Mouse (Mus musculus): ENCODE measurements around the gene Il12a. TPM values are rescaled to one million over a fixed set of nuclear protein-coding genes. Genes with fewer than 3 reads are reported as not detected.

Il12a gene
- 0.18 TPM in 1 of 2 replicates, not detected in the other for polyA plus RNA-seq (2012; rRNA removed)

GRCm38 (mm10) chr3:68690344-68690743, at the start of gene Il12a:
Gene Il12a (plus strand): TSS chr3:68690644.

Other genes with a start within 250 kb of the Il12a start
- 37.7 and 73.3 TPM in 2 replicates for gene 1110032F04Rik, start 178.9 kb downstream of the Il12a start, polyA plus RNA-seq (2012; rRNA removed)